Mouse (Mus musculus) lung, adult 2 months (tissue): ENCODE results near the gene Jakmip3.

Experiments
- CTCF ChIP-seq: fragments of 200-500 bp; IDR thresholded peaks from 2 replicates; pipeline ENCODE4 v1.5.1; 2011; ENCODE audit warnings: mild to moderate bottlenecking, low read length, control low read depth; ENCODE audit not compliant: insufficient read depth
- POLR2A ChIP-seq: fragments of 200-500 bp; IDR thresholded peaks from 2 replicates; pipeline ENCODE4 v1.6.1; 2011; ENCODE audit warnings: low read depth, mild to moderate bottlenecking, control low read depth, low read length, borderline replicate concordance; ENCODE audit errors: extremely low read depth

GRCm38 (mm10) chr7:139100531-139101095 lies 160.1 kb downstream of the Jakmip3 start:
- no peak for TF ChIP-seq CTCF
- no peak for TF ChIP-seq POLR2A
